8 mouse cellular contexts compared by ENCODE assay signal in genomic region chr16:35939690-35940089, GRCm38 (mm10). TPM values are rescaled to one million over a fixed set of nuclear protein-coding genes. Genes with fewer than 3 reads are reported as not detected.
DNase-seq lines count a peak whose midpoint lies in the region; ATAC-seq and TF ChIP-seq lines count a peak whose summit lies in the region.

No protein-coding gene starts in this region.

- H3K9ac ChIP-seq in CH12.LX (ENCODE audit: insufficient read depth, low read depth): peak overlapping the region; percentile 64
- no peak overlapping the region; the same call in 1 of the 2 replicates for H3K9ac ChIP-seq in forebrain, embryonic 11.5 days (ENCODE audit: low read length)
- peak overlapping the region; percentile 95 for H3K9ac ChIP-seq in heart, embryonic 16.5 days (ENCODE audit: low read length)
- peak overlapping the region; percentile 86 for H3K9ac ChIP-seq in liver, embryonic 13.5 days
- H3K9ac ChIP-seq in stomach, embryonic 16.5 days (ENCODE audit: low read length): 0 out of 2 replicates have a peak overlapping the region, but pooled peaks have one; percentile 19

- peak; percentile 95 for DNase-seq in CH12.LX (ENCODE audit: extremely low read depth)
- DNase-seq in c-Kit-positive CD71-positive TER-119-negative erythroid progenitor cells, embryonic 14.5 days (ENCODE audit: low read depth): peak; percentile 80
- DNase-seq in forebrain, embryonic 11.5 days (ENCODE audit: low spot score): peak; percentile 83
- peak; percentile 91 to 93 for DNase-seq in kidney, postnatal 25 days
- DNase-seq in liver, embryonic 13.5 days: peak; percentile 75
- peak; percentile 82 to 90 for DNase-seq in natural killer cell, adult 2 months (ENCODE audit: low spot score in 2 of 2)

- peaks cover 29 to 51% of the 10 kb centered on the region in 2 experiments for H3K36me3 ChIP-seq in CH12.LX (replicated peaks in 1 of 2; ENCODE audit: control insufficient read depth in 1 of 2, insufficient read depth in 1 of 2, low read length in 1 of 2)
- no peaks in the 10 kb centered on the region for H3K36me3 ChIP-seq in forebrain, embryonic 11.5 days (ENCODE audit: control insufficient read depth, insufficient read depth, low read length)
- peaks cover 13% of the 10 kb centered on the region for H3K36me3 ChIP-seq in heart, embryonic 16.5 days (ENCODE audit: control insufficient read depth, insufficient read depth)
- H3K36me3 ChIP-seq in liver, embryonic 13.5 days: peaks cover 6% of the 10 kb centered on the region; the same call in 1 of the 2 replicates
- H3K36me3 ChIP-seq in stomach, embryonic 16.5 days (ENCODE audit: control insufficient read depth, insufficient read depth, low read length): 0 out of 2 replicates have a peak, but pooled peaks cover 3% of the 10 kb centered on the region

- no peaks in the 10 kb centered on the region for H3K9me3 ChIP-seq in CH12.LX (replicated peaks; ENCODE audit: low read length)
- H3K9me3 ChIP-seq in forebrain, embryonic 11.5 days (ENCODE audit: control insufficient read depth, low read length): no peaks in the 10 kb centered on the region
- no peaks in the 10 kb centered on the region for H3K9me3 ChIP-seq in heart, embryonic 16.5 days (replicated peaks; ENCODE audit: control insufficient read depth, low read length)
- no peaks in the 10 kb centered on the region for H3K9me3 ChIP-seq in liver, embryonic 13.5 days (replicated peaks)
- no peaks in the 10 kb centered on the region for H3K9me3 ChIP-seq in stomach, embryonic 16.5 days (replicated peaks; ENCODE audit: control insufficient read depth, low read length)

- TF ChIP-seq EP300 in CH12.LX (IDR thresholded peaks at IDR 0.05; ENCODE audit: low read length): no peak

- 12% methylated on average over 9 of the region's 9 CpGs for WGBS in forebrain, embryonic 11.5 days
- 14% methylated on average over 9 of the region's 9 CpGs for WGBS in heart, embryonic 16.5 days
- 5% methylated on average over 9 of the region's 9 CpGs for WGBS in liver, embryonic 13.5 days (ENCODE audit: insufficient replicate concordance)
- WGBS in stomach, embryonic 16.5 days: 13% methylated on average over 9 of the region's 9 CpGs

- no peak for ATAC-seq in forebrain, embryonic 11.5 days (replicated peaks; ENCODE audit: low FRiP score)
- ATAC-seq in heart, embryonic 16.5 days (replicated peaks; ENCODE audit: extremely low read depth, insufficient read depth, low FRiP score): peak; percentile 47
- ATAC-seq in liver, embryonic 13.5 days (ENCODE audit: low read depth): peak; percentile 73
- ATAC-seq in stomach, embryonic 16.5 days (ENCODE audit: insufficient read depth, low FRiP score): peak; percentile 72

- dilution Hi-C loops in CH12.LX (cut with MboI; ENCODE audit: extremely low pct_ligation_motif_present, extremely low pct_unique_long_range_greater_than_20kb, low sequenced_read_pairs): no loop called here

- H3K4me1 ChIP-seq in CH12.LX (ENCODE audit: control insufficient read depth in 1 of 2, insufficient read depth in 2 of 2): peaks cover 6 to 28% of the 10 kb centered on the region in 2 experiments
- no peaks in the 10 kb centered on the region; the same call in 1 of the 2 replicates for H3K4me1 ChIP-seq in forebrain, embryonic 11.5 days (replicated peaks; ENCODE audit: control insufficient read depth, insufficient read depth, low read length)
- peaks cover 4% of the 10 kb centered on the region; the same call in 1 of the 2 replicates for H3K4me1 ChIP-seq in heart, embryonic 16.5 days (ENCODE audit: control insufficient read depth, insufficient read depth, low read length)
- peaks cover 26% of the 10 kb centered on the region for H3K4me1 ChIP-seq in liver, embryonic 13.5 days (replicated peaks)
- H3K4me1 ChIP-seq in stomach, embryonic 16.5 days (ENCODE audit: control insufficient read depth, insufficient read depth, low read length): 0 out of 2 replicates have a peak, but pooled peaks cover 7% of the 10 kb centered on the region

- H3K4me3 ChIP-seq in CH12.LX (replicated peaks in 1 of 3; ENCODE audit: low read depth in 2 of 3, low read length in 2 of 3, poor library complexity in 1 of 3): peak overlapping the region; percentile 68 to 100 (median 69)
- H3K4me3 ChIP-seq in forebrain, embryonic 11.5 days (ENCODE audit: low read depth, low read length): peak overlapping the region; percentile 56; the same call in 1 of the 2 replicates
- peak overlapping the region; percentile 91 for H3K4me3 ChIP-seq in heart, embryonic 16.5 days (ENCODE audit: low read length)
- peak overlapping the region; percentile 86 for H3K4me3 ChIP-seq in liver, embryonic 13.5 days (replicated peaks)
- H3K4me3 ChIP-seq in stomach, embryonic 16.5 days (replicated peaks; ENCODE audit: low read length): peak overlapping the region; percentile 78

- TF ChIP-seq RAD21 in CH12.LX (IDR thresholded peaks at IDR 0.05; ENCODE audit: low read depth, low read length): peak; percentile 76

- H3K27ac ChIP-seq in CH12.LX (ENCODE audit: insufficient read depth, low read depth): peak overlapping the region; percentile 55
- no peak overlapping the region for H3K27ac ChIP-seq in forebrain, embryonic 11.5 days (ENCODE audit: low read depth, low read length)
- H3K27ac ChIP-seq in heart, embryonic 16.5 days (ENCODE audit: low read length): peak overlapping the region; percentile 85
- no peak overlapping the region for H3K27ac ChIP-seq in liver, embryonic 13.5 days
- H3K27ac ChIP-seq in stomach, embryonic 16.5 days (ENCODE audit: low read length): peak overlapping the region; percentile 74

- H3K4me2 ChIP-seq in CH12.LX (ENCODE audit: insufficient read depth, low read depth, poor library complexity, severe bottlenecking): peak overlapping the region; percentile 83
- peak overlapping the region; percentile 86; the same call in 1 of the 2 replicates for H3K4me2 ChIP-seq in forebrain, embryonic 11.5 days (ENCODE audit: low read depth, low read length, severe bottlenecking)
- peak overlapping the region; percentile 97 for H3K4me2 ChIP-seq in heart, embryonic 16.5 days (ENCODE audit: low read depth, low read length)
- H3K4me2 ChIP-seq in liver, embryonic 13.5 days: peak overlapping the region; percentile 92
- H3K4me2 ChIP-seq in stomach, embryonic 16.5 days (ENCODE audit: low read depth, low read length): peak overlapping the region; percentile 62

- peaks cover 6% of the 10 kb centered on the region for H3K79me2 ChIP-seq in CH12.LX (replicated peaks; ENCODE audit: control insufficient read depth, extremely low read depth, insufficient read depth, poor library complexity, severe bottlenecking)

- H3K27me3 ChIP-seq in CH12.LX (replicated peaks): no peaks in the 10 kb centered on the region
- no peaks in the 10 kb centered on the region; the same call in 1 of the 2 replicates for H3K27me3 ChIP-seq in forebrain, embryonic 11.5 days (ENCODE audit: control insufficient read depth, insufficient read depth, low read length)
- H3K27me3 ChIP-seq in heart, embryonic 16.5 days (ENCODE audit: control insufficient read depth, insufficient read depth, low read length): no peaks in the 10 kb centered on the region
- no peaks in the 10 kb centered on the region for H3K27me3 ChIP-seq in liver, embryonic 13.5 days
- H3K27me3 ChIP-seq in stomach, embryonic 16.5 days (ENCODE audit: control insufficient read depth, insufficient read depth, low read length): no peaks in the 10 kb centered on the region

- in situ Hi-C loops in CH12.LX (cut with MboI; ENCODE audit: low pct_ligation_motif_present, low pct_unique_long_range_greater_than_20kb, low sequenced_read_pairs): loop anchor here (5.0 to 10.0 kb wide), 2 partner anchors 67 to 195 kb away; partner anchors contain the start of gene Parp14

- TF ChIP-seq CTCF in CH12.LX (conservative IDR thresholded peaks at IDR 0.05 in 1 of 2, IDR thresholded peaks at IDR 0.05 in 1 of 2; ENCODE audit: low read depth in 2 of 2, low read length in 2 of 2): peak; percentile 76 to 94

- peak; percentile 86 for TF ChIP-seq POLR2A in CH12.LX (IDR thresholded peaks at IDR 0.05; ENCODE audit: low read depth, low read length)

TF ChIP-seq in CH12.LX, 34 proteins besides CTCF, POLR2A, EP300 and RAD21 (continues in another document):
- TF ChIP-seq RCOR1 (conservative IDR thresholded peaks at IDR 0.05; ENCODE audit: low read depth, low read length) (peak; percentile 46; the same call in 1 of the 2 replicates), USF1 (IDR thresholded peaks at IDR 0.05; ENCODE audit: low read depth, low read length) (peak; percentile 68), ELF1 (IDR thresholded peaks at IDR 0.05; ENCODE audit: low read depth, low read length) (peak; percentile 77), PAX5 (IDR thresholded peaks at IDR 0.05; ENCODE audit: low read length) (no peak), MXI1 (IDR thresholded peaks at IDR 0.05; ENCODE audit: low read depth, low read length) (peak; percentile 72), BHLHE40 (IDR thresholded peaks at IDR 0.05; ENCODE audit: low read depth, low read length) (peak; percentile 70)

RNA-seq across cellular contexts. Expression of gene Dtx3l, which starts 0.7 kb away (rescaled TPM):
- 10.7 and 14.4 TPM in 2 replicates for total RNA-seq in CH12.LX (2012; rRNA removed)
- 20.4 and 21.1 TPM in 2 replicates for total RNA-seq in CH12.LX (2014; rRNA removed)
- 12.8 and 17.4 TPM in 2 replicates for polyA plus RNA-seq in CH12.LX (2012; ENCODE audit: insufficient read length, low read depth)
- 5.7 and 6.2 TPM in 2 replicates for polyA plus RNA-seq in forebrain, embryonic 11.5 days (2014; fragmentation: Nextera tagmentation; extraction: Ambion mirVana)
- polyA plus RNA-seq in heart, embryonic 16.5 days (2015; fragmentation: Nextera tagmentation; extraction: Ambion mirVana): 7.7 and 9.4 TPM in 2 replicates
- 3.4 and 4.4 TPM in 2 replicates for polyA plus RNA-seq in liver, embryonic 13.5 days (2015; fragmentation: Nextera tagmentation; extraction: Ambion mirVana)
- polyA plus RNA-seq in stomach, embryonic 16.5 days (2015; fragmentation: Nextera tagmentation; extraction: Ambion mirVana): 7.1 and 9.5 TPM in 2 replicates

RNA-seq across cellular contexts. Expression of gene Parp9, which starts 1.4 kb away (rescaled TPM):
- 26.1 and 30.3 TPM in 2 replicates for total RNA-seq in CH12.LX (2012; rRNA removed)
- total RNA-seq in CH12.LX (2014; rRNA removed): 53.1 and 56.9 TPM in 2 replicates
- polyA plus RNA-seq in CH12.LX (2012; ENCODE audit: insufficient read length, low read depth): 33.2 and 34.3 TPM in 2 replicates
- 3.9 and 4.2 TPM in 2 replicates for polyA plus RNA-seq in forebrain, embryonic 11.5 days (2014; fragmentation: Nextera tagmentation; extraction: Ambion mirVana)
- 11.0 and 15.4 TPM in 2 replicates for polyA plus RNA-seq in heart, embryonic 16.5 days (2015; fragmentation: Nextera tagmentation; extraction: Ambion mirVana)
- polyA plus RNA-seq in liver, embryonic 13.5 days (2015; fragmentation: Nextera tagmentation; extraction: Ambion mirVana): 6.8 and 8.8 TPM in 2 replicates
- 10.7 and 10.9 TPM in 2 replicates for polyA plus RNA-seq in stomach, embryonic 16.5 days (2015; fragmentation: Nextera tagmentation; extraction: Ambion mirVana)

RNA-seq across cellular contexts. Expression of gene Kpna1, which starts 38.9 kb away (rescaled TPM):
- total RNA-seq in CH12.LX (2012; rRNA removed) (22.1 and 29.8 TPM in 2 replicates), CH12.LX (2014; rRNA removed) (57.9 and 66.6 TPM in 2 replicates)
- 63.9 and 74.1 TPM in 2 replicates for polyA plus RNA-seq in CH12.LX (2012; ENCODE audit: insufficient read length, low read depth)
- 84.9 and 86.5 TPM in 2 replicates for polyA plus RNA-seq in forebrain, embryonic 11.5 days (2014; fragmentation: Nextera tagmentation; extraction: Ambion mirVana)
- 41.4 and 43.5 TPM in 2 replicates for polyA plus RNA-seq in heart, embryonic 16.5 days (2015; fragmentation: Nextera tagmentation; extraction: Ambion mirVana)
- 34.0 and 45.7 TPM in 2 replicates for polyA plus RNA-seq in liver, embryonic 13.5 days (2015; fragmentation: Nextera tagmentation; extraction: Ambion mirVana)
- polyA plus RNA-seq in stomach, embryonic 16.5 days (2015; fragmentation: Nextera tagmentation; extraction: Ambion mirVana): 38.9 and 40.0 TPM in 2 replicates

Comparison
In these comparisons a context has a peak if more than half of its experiments do, and no peak if none do; other contexts are left out.
1. H3K27ac ChIP-seq: peak in CH12.LX (single experiment), heart, embryonic 16.5 days (single experiment) and stomach, embryonic 16.5 days (single experiment); none in forebrain, embryonic 11.5 days (single experiment) and liver, embryonic 13.5 days (single experiment).
2. Peak in every context shown above with its lines, with median percentiles within 50 percentile points of each other: DNase-seq, H3K4me2 ChIP-seq and H3K4me3 ChIP-seq.